Mouse (Mus musculus): Measurements from ENCODE around the gene Cpe.

- no peak for TF ChIP-seq CTCF (conservative IDR thresholded peaks at IDR 0.05; ENCODE audit: low read length)
- TF ChIP-seq POU5F1 (IDR thresholded peaks at IDR 0.05; ENCODE audit: borderline replicate concordance, low read length), result no peak
- TF ChIP-seq NANOG (IDR thresholded peaks at IDR 0.05; ENCODE audit: borderline replicate concordance, low read length), result no peak
Measured at GRCm38 (mm10) chr8:64543441-64543840, 149.4 kb downstream of the Cpe start.
